Mouse (Mus musculus) heart, adult 2 months (tissue): ENCODE measurements around the gene Ireb2. TPM values are rescaled to one million over a fixed set of nuclear protein-coding genes. Genes with fewer than 3 reads are reported as not detected.

Experiments used
- DNase-seq, 2 experiments: peaks; one replicate each; pipeline ENCODE4 v3.0.0; 2021
- H3K27ac ChIP-seq: fragments of 200-600 bp; 2 replicates; pipeline ENCODE4 v1.8.1; 2022
- H3K27me3 ChIP-seq: fragments of 200-500 bp; 2 replicates; pipeline ENCODE4 v1.6.1; 2012; ENCODE audit warnings: mild to moderate bottlenecking, low read length, inconsistent platforms, mixed read lengths; ENCODE audit not compliant: control insufficient read depth, insufficient read depth
- H3K36me3 ChIP-seq: fragments of 200-500 bp; 2 replicates; pipeline ENCODE4 v1.6.1; 2012; ENCODE audit warnings: low read length, inconsistent platforms; ENCODE audit not compliant: control insufficient read depth, insufficient read depth
- H3K4me1 ChIP-seq: fragments of 200-500 bp; 2 replicates; pipeline ENCODE4 v1.6.1; 2011; ENCODE audit warnings: low read length; ENCODE audit not compliant: control insufficient read depth, insufficient read depth
- H3K4me3 ChIP-seq: fragments of 200-600 bp; 2 replicates; pipeline ENCODE4 v1.8.1; 2022
- H3K79me2 ChIP-seq: fragments of 200-500 bp; replicated peaks from 2 replicates; pipeline ENCODE4 v1.6.1; 2012; ENCODE audit warnings: mild to moderate bottlenecking, inconsistent platforms, low read length, moderate library complexity, mixed read lengths; ENCODE audit not compliant: control insufficient read depth, insufficient read depth
- H3K9ac ChIP-seq: fragments of 200-500 bp; 2 replicates; pipeline ENCODE4 v1.6.1; 2012; ENCODE audit warnings: low read depth, mild to moderate bottlenecking, control low read depth, inconsistent platforms, low read length, mixed read lengths
- CTCF ChIP-seq: fragments of 200-600 bp; IDR thresholded peaks from 2 replicates; pipeline ENCODE4 v1.8.1; 2022; ENCODE audit warnings: antibody characterized with exemption, mild to moderate bottlenecking, moderate library complexity
- EP300 ChIP-seq: fragments of 200-500 bp; IDR thresholded peaks from 2 replicates; pipeline ENCODE4 v1.6.1; 2011; ENCODE audit warnings: low read depth, low read length, control low read depth; ENCODE audit not compliant: insufficient read depth
- POLR2A ChIP-seq: fragments of 200-500 bp; IDR thresholded peaks from 2 replicates; pipeline ENCODE4 v1.6.1; 2011; ENCODE audit warnings: mild to moderate bottlenecking, low read depth, low read length, control low read depth; ENCODE audit not compliant: insufficient read depth
- WGBS: fragments of 180-500 bp; shearing (Covaris S2); methylation state at CpG from one replicate; pipeline ENCODE4 v1.1.7; 2018; 5-methylcytosine and 5-hydroxymethylcytosine counted together
- intact Hi-C: fragments of 180-260 bp; cut with DNase I; formaldehyde crosslinking; loops from one replicate; pipeline ENCODE4 v1.15.1; 2025
- long read RNA-seq: library from polyadenylated mRNA; stranded (forward); transcript quantifications from one replicate; pipeline ENCODE4 v2.0.0, GENCODE M21; 2021
- polyA plus RNA-seq: library from polyadenylated mRNA; depleted of rRNA; stranded (reverse); fragments of >200 nt; gene quantifications from 2 replicates; pipeline ENCODE4 v1.2.3, GENCODE M21; 2012; rRNA removed
- total RNA-seq, 2 experiments: library from RNA; stranded (reverse); gene quantifications; 2 replicates each; pipeline ENCODE4 v1.2.3; 2021

The Ireb2 gene
- total RNA-seq (10 to 100 TPM; 23.5 to 26.7 TPM), polyA plus RNA-seq (4.7 and 10.9 TPM in 2 replicates)
- long read RNA-seq, full-length matches to known transcripts: 1 of 3 reads
- long read RNA-seq, partial matches to known transcripts: 1 of 3 reads
- long read RNA-seq, other reads (novel, unspliced or antisense): 1 of 3 reads

GRCm38 (mm10) chr9:54863363-54864281 is at the start of gene Ireb2:
Gene Ireb2 (plus strand): TSS chr9:54863789.
- intact Hi-C loops: loop anchor here (2.0 kb wide), 1 partner anchor 87 kb away; the partner anchor contains the start of genes AY074887 and Psma4
- Histone ChIP-seq H3K4me1 (peaks cover 2% of the 10 kb centered on the region), H3K79me2 (peaks cover 9% of the 10 kb centered on the region), H3K27ac (peak within 1 kb of the TSS; percentile 82), H3K9ac (peak within 1 kb of the TSS; percentile 89), H3K4me3 (peak within 1 kb of the TSS; percentile 68), H3K36me3 (peaks cover 21% of the 10 kb centered on the region), H3K27me3 (no peaks in the 10 kb centered on the region)
- under 1% methylated on average over 72 of the region's 72 CpGs for WGBS
- TF ChIP-seq EP300 (no peak), CTCF (0 out of 2 replicates have a peak, but pooled peaks have one; percentile 1), POLR2A (peak; percentile 65)
- DNase-seq: peak; percentile 100

- intact Hi-C loops: no loop called here
Measured at GRCm38 (mm10) chr9:54816508-54817201, 46.9 kb upstream of the Ireb2 start.

DNA sequence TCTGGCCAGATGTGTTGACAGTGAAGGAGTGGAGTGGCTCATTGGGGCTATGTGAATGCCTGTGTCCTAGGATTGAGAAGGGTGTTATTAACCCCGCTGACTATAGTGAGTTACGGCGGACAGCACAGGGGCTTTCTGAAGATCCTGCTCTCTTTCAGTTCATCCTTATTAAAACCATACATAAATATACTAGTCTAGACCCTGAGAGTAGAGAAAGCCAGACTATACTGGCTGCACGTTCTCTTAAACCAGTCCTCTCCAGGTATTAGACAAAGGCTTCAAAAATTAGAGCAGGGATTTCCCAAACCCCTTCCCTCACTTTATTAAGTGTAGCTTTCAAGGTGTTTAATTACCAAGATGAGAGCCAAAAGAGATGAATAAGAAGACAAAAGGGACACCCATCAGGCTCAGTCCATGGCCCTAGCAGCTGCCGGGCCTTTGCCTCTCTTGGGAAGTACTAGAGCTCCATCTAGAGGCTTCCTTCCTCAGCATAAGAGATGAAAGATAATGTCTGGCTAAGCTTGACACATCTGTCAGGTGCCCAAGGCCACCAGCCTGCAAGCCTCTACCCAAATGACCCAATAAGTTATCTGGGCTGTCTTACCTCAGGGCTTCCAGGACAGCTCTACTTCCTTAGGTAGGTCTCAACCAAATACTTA is 42.0 kb upstream of the Ireb2 start:
- intact Hi-C loops: loop anchor here (1.0 to 5.0 kb wide), 2 partner anchors 83 to 209 kb away; no protein-coding TSS in a partner anchor
- no peaks in the 10 kb centered on the region for H3K79me2 ChIP-seq
- DNase-seq: peak in 1 of 2 experiments; percentile 9
- TF ChIP-seq CTCF: peak; percentile 77
- no peak for TF ChIP-seq EP300
- TF ChIP-seq POLR2A: no peak
- H3K27ac ChIP-seq: no peak overlapping the region
- H3K36me3 ChIP-seq: no peaks in the 10 kb centered on the region
- H3K4me1 ChIP-seq: no peaks in the 10 kb centered on the region
- H3K27me3 ChIP-seq: peaks cover under 1% of the 10 kb centered on the region; the same call in 1 of the 2 replicates
- H3K9ac ChIP-seq: no peak overlapping the region
- no peak overlapping the region for H3K4me3 ChIP-seq
- WGBS: 65% methylated on average over 5 of the region's 5 CpGs

More at GRCm38 (mm10) chr9:54816508-54817201, 46.9 kb upstream of the Ireb2 start:
- no peaks in the 10 kb centered on the region for H3K4me1 ChIP-seq
- H3K36me3 ChIP-seq: no peaks in the 10 kb centered on the region
- WGBS: 75% methylated on average over 10 of the region's 10 CpGs
- no peak overlapping the region for H3K4me3 ChIP-seq
- H3K9ac ChIP-seq: no peak overlapping the region
- H3K79me2 ChIP-seq: no peaks in the 10 kb centered on the region
- H3K27me3 ChIP-seq: peaks cover 2% of the 10 kb centered on the region; the same call in 1 of the 2 replicates
- TF ChIP-seq POLR2A (no peak), CTCF (no peak), EP300 (no peak)
- no peak overlapping the region for H3K27ac ChIP-seq
- DNase-seq: no peak

- Histone ChIP-seq H3K4me3 (no peak overlapping the region), H3K79me2 (no peaks in the 10 kb centered on the region), H3K9ac (no peak overlapping the region), H3K27ac (no peak overlapping the region), H3K4me1 (no peaks in the 10 kb centered on the region), H3K27me3 (no peaks in the 10 kb centered on the region), H3K36me3 (no peaks in the 10 kb centered on the region)
- no peak for DNase-seq
- intact Hi-C loops: loop anchor here (2.0 kb wide), 1 partner anchor 281 kb away; no protein-coding TSS in a partner anchor
- TF ChIP-seq CTCF: peak; percentile 55
- TF ChIP-seq EP300: no peak
- 34% methylated on average over 2 of the region's 2 CpGs for WGBS
Measured at GRCm38 (mm10) chr9:54829760-54830159, 33.8 kb upstream of the Ireb2 start.

DNA sequence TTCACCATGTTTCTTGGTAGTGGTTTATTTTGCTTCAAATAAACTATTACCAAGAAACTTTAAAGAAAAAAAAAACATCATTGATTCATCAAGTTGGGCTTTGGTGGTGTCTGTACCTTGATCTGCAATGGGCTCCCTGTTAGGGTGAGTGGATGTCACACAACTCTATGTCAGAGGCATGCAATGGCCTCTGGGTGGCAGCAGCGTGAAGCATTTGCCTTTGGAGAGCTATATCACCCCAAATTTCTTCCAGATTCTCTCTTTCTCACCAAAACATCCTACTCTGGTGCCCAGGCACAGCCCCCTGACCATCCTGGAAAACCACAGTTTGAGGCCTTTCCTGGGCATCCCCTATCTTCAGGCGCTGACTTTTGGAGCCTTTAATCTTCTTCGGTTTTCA is 33.0 kb upstream of the Ireb2 start:
- Histone ChIP-seq H3K4me1 (no peaks in the 10 kb centered on the region), H3K36me3 (no peaks in the 10 kb centered on the region), H3K27me3 (no peaks in the 10 kb centered on the region), H3K27ac (no peak overlapping the region), H3K4me3 (no peak overlapping the region), H3K9ac (no peak overlapping the region), H3K79me2 (no peaks in the 10 kb centered on the region)
- DNase-seq: peak; percentile 6 to 20
- intact Hi-C loops: loop anchor here (2.0 kb wide), 1 partner anchor 280 kb away; no protein-coding TSS in a partner anchor
- WGBS: 38% methylated on average over 3 of the region's 3 CpGs
- TF ChIP-seq CTCF (peak; percentile 70), EP300 (no peak)
